Mouse (Mus musculus): ENCODE measurements around the gene Ngly1. TPM values are rescaled to one million over a fixed set of nuclear protein-coding genes. Genes with fewer than 3 reads are reported as not detected.

The Ngly1 gene
- polyA plus RNA-seq, 1 experiment from 2014 or later, result 45.3 TPM

DNA sequence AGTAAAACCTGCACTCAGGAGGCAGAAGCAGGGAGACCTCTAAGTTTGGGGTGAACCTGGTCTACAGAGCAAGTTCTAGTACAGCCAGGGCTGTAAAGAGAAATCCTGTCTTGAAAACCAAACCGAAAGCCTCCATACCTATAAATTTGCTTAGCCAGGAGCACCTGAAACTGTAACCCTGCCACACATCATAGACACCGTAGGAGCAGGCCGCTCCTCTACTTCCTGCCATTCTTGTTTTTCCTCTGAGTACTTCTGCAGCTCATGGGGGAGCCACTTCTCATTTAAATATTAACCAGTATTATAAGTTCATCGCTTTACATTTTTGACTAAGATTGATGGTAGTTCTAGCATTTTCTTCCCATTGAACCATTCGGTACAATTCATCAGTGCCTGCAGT, 17.9 kb downstream of the Ngly1 start:
- H3K4me2 ChIP-seq, result no peak overlapping the region
- H3K36me3 ChIP-seq, result peaks cover 16% of the 10 kb centered on the region
- no peak for ATAC-seq (ENCODE audit: insufficient number of reproducible peaks, low FRiP score, low TSS enrichment, low read depth)
- H3K9me3 ChIP-seq, result no peaks in the 10 kb centered on the region
- H3K27ac ChIP-seq, result no peak overlapping the region
- no peaks in the 10 kb centered on the region for H3K27me3 ChIP-seq
- WGBS, result 72% methylated on average over 5 of the region's 5 CpGs
- H3K4me1 ChIP-seq, result no peaks in the 10 kb centered on the region
- no peak overlapping the region for H3K9ac ChIP-seq
- no peak overlapping the region for H3K4me3 ChIP-seq

- 89% methylated on average over 2 of the region's 2 CpGs for WGBS
- no peaks in the 10 kb centered on the region for H3K4me1 ChIP-seq
- H3K4me3 ChIP-seq, result no peak overlapping the region
- no peaks in the 10 kb centered on the region for H3K9me3 ChIP-seq
- no peak overlapping the region for H3K9ac ChIP-seq
- no peak overlapping the region for H3K27ac ChIP-seq
- no peak overlapping the region for H3K4me2 ChIP-seq
- no peaks in the 10 kb centered on the region for H3K27me3 ChIP-seq
- ATAC-seq (ENCODE audit: insufficient number of reproducible peaks, low FRiP score, low TSS enrichment, low read depth), result no peak
- peaks cover 10% of the 10 kb centered on the region for H3K36me3 ChIP-seq
These were observed 20.7 kb downstream of the Ngly1 start for GRCm38 (mm10) chr14:16269776-16270175.

- no peak for ATAC-seq (ENCODE audit: insufficient number of reproducible peaks, low FRiP score, low TSS enrichment, low read depth)
- Histone ChIP-seq H3K9me3 (no peaks in the 10 kb centered on the region), H3K4me3 (no peak overlapping the region), H3K4me2 (no peak overlapping the region), H3K4me1 (no peaks in the 10 kb centered on the region), H3K27ac (no peak overlapping the region), H3K9ac (no peak overlapping the region), H3K36me3 (peaks cover 11% of the 10 kb centered on the region), H3K27me3 (no peaks in the 10 kb centered on the region)
- 82% methylated on average over 3 of the region's 3 CpGs for WGBS
These were observed 24.6 kb downstream of the Ngly1 start for GRCm38 (mm10) chr14:16273677-16274076.

GRCm38 (mm10) chr14:16279196-16279595, 30.1 kb downstream of the Ngly1 start:
- Histone ChIP-seq H3K4me2 (no peak overlapping the region), H3K4me3 (no peak overlapping the region), H3K36me3 (peaks cover 8% of the 10 kb centered on the region; the same call in 1 of the 2 replicates), H3K27me3 (no peaks in the 10 kb centered on the region), H3K9ac (no peak overlapping the region), H3K27ac (no peak overlapping the region), H3K4me1 (no peaks in the 10 kb centered on the region), H3K9me3 (no peaks in the 10 kb centered on the region)
- WGBS, result 70% methylated on average over 4 of the region's 4 CpGs
- no peak for ATAC-seq (ENCODE audit: insufficient number of reproducible peaks, low FRiP score, low TSS enrichment, low read depth)

GRCm38 (mm10) chr14:16283966-16284365, 34.9 kb downstream of the Ngly1 start:
- H3K9ac ChIP-seq, result no peak overlapping the region

DNA sequence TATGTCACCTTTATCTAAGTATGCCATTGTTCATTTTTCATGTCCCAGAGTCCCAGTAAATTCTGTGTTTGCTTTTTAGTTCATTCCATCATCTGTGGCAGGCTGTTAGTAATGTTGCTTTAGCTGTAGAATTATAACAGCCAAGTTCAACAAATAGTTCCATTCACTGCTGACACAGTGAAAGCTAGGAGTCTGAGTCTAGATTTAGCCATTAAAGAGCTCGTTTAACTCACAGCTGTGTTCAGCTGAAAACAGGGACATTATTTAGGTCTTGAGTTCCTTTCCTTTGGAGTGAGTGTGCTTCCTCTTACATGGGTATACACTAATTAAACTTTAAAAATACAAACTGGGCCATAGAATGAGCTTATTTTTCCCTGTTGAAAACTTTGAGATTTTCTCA, 43.3 kb downstream of the Ngly1 start:
- Histone ChIP-seq H3K4me2 (no peak overlapping the region), H3K4me1 (no peaks in the 10 kb centered on the region), H3K9me3 (no peaks in the 10 kb centered on the region), H3K9ac (no peak overlapping the region), H3K27me3 (no peaks in the 10 kb centered on the region), H3K36me3 (peaks cover 14% of the 10 kb centered on the region), H3K27ac (peak overlapping the region; percentile 73), H3K4me3 (no peak overlapping the region)
- WGBS, result 25% methylated on average over 1 of the region's 1 CpGs
- no peak; the same call in 1 of the 2 replicates for ATAC-seq (ENCODE audit: insufficient number of reproducible peaks, low FRiP score, low TSS enrichment, low read depth)

More at GRCm38 (mm10) chr14:16283966-16284365, 34.9 kb downstream of the Ngly1 start:
- Histone ChIP-seq H3K9me3 (no peaks in the 10 kb centered on the region), H3K27me3 (no peaks in the 10 kb centered on the region), H3K27ac (no peak overlapping the region), H3K4me2 (no peak overlapping the region), H3K4me1 (no peaks in the 10 kb centered on the region), H3K4me3 (no peak overlapping the region), H3K36me3 (peaks cover 3% of the 10 kb centered on the region)
- WGBS, result 29% methylated on average over 4 of the region's 4 CpGs
- ATAC-seq (ENCODE audit: insufficient number of reproducible peaks, low FRiP score, low TSS enrichment, low read depth), result no peak

DNA sequence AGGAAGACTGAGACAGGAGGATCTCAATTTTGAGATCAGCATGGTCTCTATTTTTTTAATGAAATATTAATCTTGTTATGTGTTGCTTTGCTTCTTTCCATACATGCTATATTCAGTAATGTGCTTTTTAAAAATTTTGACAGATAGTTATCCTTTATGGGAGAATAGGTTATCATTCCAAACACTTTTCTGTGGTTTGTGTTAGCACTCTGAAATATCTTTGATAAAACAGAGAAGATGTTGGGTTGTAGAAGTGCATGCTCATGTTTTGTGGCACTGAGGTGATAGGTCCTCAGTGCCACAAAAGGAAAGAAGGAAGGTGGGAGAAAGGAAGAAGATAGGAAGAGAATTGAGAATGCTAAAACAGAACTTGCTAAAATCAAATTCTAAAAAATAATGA, 43.9 kb downstream of the Ngly1 start:
- H3K4me1 ChIP-seq, result no peaks in the 10 kb centered on the region
- H3K27me3 ChIP-seq, result no peaks in the 10 kb centered on the region
- no peak overlapping the region for H3K9ac ChIP-seq
- peaks cover 14% of the 10 kb centered on the region for H3K36me3 ChIP-seq
- no peak overlapping the region for H3K27ac ChIP-seq
- H3K4me3 ChIP-seq, result no peak overlapping the region
- no peak for ATAC-seq (ENCODE audit: insufficient number of reproducible peaks, low FRiP score, low TSS enrichment, low read depth)
- H3K4me2 ChIP-seq, result no peak overlapping the region
- no peaks in the 10 kb centered on the region for H3K9me3 ChIP-seq

DNA sequence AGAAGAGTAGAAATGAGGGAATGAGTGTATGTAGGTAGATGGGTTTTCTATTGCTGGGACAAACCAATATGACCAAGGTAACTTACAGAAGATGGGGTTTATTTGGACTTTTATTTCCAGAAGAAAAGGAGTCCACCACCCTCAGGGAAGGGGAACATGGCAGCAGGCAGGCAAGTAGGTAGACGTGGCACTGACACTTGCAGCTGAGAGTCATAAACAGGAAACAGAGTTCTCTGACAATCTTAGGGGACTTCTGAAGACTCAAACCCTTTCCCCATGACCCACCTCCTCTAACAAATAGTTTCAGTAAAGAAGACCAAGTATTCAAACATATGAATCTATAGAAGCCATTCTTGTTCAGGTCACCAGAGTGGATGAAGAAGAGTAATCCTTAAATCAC, 44.8 kb downstream of the Ngly1 start:
- no peaks in the 10 kb centered on the region for H3K27me3 ChIP-seq
- no peak overlapping the region for H3K9ac ChIP-seq
- no peak for ATAC-seq (ENCODE audit: insufficient number of reproducible peaks, low FRiP score, low TSS enrichment, low read depth)
- H3K36me3 ChIP-seq, result peaks cover 14% of the 10 kb centered on the region
- H3K4me1 ChIP-seq, result no peaks in the 10 kb centered on the region
- 78% methylated on average over 1 of the region's 1 CpGs for WGBS
- H3K4me3 ChIP-seq, result no peak overlapping the region
- H3K4me2 ChIP-seq, result no peak overlapping the region
- no peak overlapping the region for H3K27ac ChIP-seq
- no peaks in the 10 kb centered on the region for H3K9me3 ChIP-seq

DNA sequence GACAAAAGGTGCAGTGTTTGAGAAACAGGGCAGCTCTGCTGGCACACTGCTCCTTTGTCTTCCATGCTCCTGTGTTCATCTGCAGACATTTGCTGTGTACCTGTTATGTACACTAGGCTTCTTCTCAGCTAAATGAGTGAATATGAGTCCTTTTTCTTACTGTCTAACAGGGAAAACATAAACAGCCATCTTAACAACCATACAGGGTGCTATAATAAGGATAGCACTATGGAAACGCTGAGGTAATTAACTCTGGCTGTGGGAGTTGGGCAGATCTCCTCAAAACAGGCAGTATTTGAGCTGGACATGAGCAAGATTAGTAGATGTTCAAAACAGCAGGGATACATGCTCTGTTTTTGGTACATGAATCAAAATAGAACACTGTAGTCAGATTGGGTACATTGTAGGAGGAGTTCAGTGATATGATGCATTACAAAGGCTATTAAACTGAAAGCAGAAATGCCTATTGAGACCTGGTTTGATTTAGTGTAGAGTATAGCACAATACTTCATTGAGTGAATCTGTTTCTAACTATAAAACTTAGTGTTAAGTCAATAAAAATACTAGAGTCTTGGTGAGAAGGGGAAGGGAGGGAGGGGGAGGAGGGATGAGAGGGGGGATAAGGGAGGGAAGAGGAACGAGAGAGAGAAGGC, 47.9 kb downstream of the Ngly1 start:
- no peak overlapping the region for H3K4me3 ChIP-seq
- H3K4me1 ChIP-seq, result no peaks in the 10 kb centered on the region
- H3K27ac ChIP-seq, result no peak overlapping the region
- H3K9me3 ChIP-seq, result no peaks in the 10 kb centered on the region
- H3K9ac ChIP-seq, result no peak overlapping the region
- no peaks in the 10 kb centered on the region for H3K27me3 ChIP-seq
- H3K4me2 ChIP-seq, result no peak overlapping the region
- peaks cover 15% of the 10 kb centered on the region for H3K36me3 ChIP-seq
- ATAC-seq (ENCODE audit: insufficient number of reproducible peaks, low FRiP score, low TSS enrichment, low read depth), result no peak
- WGBS, result 37% methylated on average over 2 of the region's 2 CpGs

GRCm38 (mm10) chr14:16301735-16302134, 52.7 kb downstream of the Ngly1 start:
- no peak overlapping the region for H3K9ac ChIP-seq
- 92% methylated on average over 5 of the region's 5 CpGs for WGBS
- ATAC-seq (ENCODE audit: insufficient number of reproducible peaks, low FRiP score, low TSS enrichment, low read depth), result no peak

DNA sequence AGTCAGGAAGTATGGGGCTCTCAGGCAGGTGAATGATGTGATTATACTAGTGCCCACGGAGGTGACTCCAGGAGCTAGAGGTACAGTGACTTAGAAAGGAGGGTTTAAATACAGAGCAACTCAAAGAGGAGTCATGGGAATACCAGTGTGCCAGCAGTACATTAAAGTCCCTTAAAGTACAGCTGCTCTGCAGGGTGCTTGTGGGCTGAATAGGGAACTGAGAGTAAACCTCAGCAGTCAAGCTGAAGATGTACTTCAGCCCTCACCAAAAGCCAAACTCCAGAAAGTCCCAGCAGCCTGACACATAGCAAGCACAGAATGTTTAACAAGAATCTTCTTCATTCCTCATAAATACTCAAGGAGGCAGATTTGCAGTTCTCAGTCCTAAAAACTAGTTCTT, 53.6 kb downstream of the Ngly1 start:
- no peak for ATAC-seq (ENCODE audit: insufficient number of reproducible peaks, low FRiP score, low TSS enrichment, low read depth)
- Histone ChIP-seq H3K4me2 (no peak overlapping the region), H3K4me1 (no peaks in the 10 kb centered on the region), H3K9me3 (no peaks in the 10 kb centered on the region), H3K9ac (no peak overlapping the region), H3K4me3 (no peak overlapping the region), H3K27me3 (no peaks in the 10 kb centered on the region), H3K36me3 (peaks cover 14% of the 10 kb centered on the region), H3K27ac (no peak overlapping the region)
- 27% methylated on average over 1 of the region's 1 CpGs for WGBS

More at GRCm38 (mm10) chr14:16301735-16302134, 52.7 kb downstream of the Ngly1 start:
- Histone ChIP-seq H3K4me1 (no peaks in the 10 kb centered on the region), H3K4me2 (no peak overlapping the region), H3K27me3 (no peaks in the 10 kb centered on the region), H3K4me3 (no peak overlapping the region), H3K27ac (no peak overlapping the region), H3K36me3 (peaks cover 14% of the 10 kb centered on the region), H3K9me3 (no peaks in the 10 kb centered on the region)

DNA sequence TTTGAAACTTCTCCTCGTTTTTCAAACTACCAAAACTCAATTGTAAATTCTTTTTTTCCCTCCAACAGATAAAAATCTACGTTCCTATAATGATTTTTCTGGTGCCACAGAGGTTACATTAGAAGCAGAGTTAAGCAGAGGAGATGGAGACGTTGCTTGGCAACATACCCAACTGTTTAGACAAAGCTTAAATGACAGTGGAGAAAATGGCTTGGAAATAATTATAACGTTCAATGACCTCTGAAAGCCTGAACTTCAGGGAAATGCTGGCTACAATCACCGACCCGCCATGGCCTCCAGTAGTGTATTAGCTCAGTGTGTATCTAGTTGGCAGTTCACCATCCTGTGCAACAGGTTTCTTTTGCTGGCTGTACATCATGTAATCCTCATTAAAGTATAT, 61.7 kb downstream of the Ngly1 start:
- no peak overlapping the region for H3K27ac ChIP-seq
- no peak overlapping the region for H3K4me3 ChIP-seq
- no peaks in the 10 kb centered on the region for H3K36me3 ChIP-seq
- H3K27me3 ChIP-seq, result no peaks in the 10 kb centered on the region
- H3K9ac ChIP-seq, result no peak overlapping the region
- no peaks in the 10 kb centered on the region for H3K9me3 ChIP-seq
- no peak for ATAC-seq (ENCODE audit: insufficient number of reproducible peaks, low FRiP score, low TSS enrichment, low read depth)
- no peak overlapping the region for H3K4me2 ChIP-seq
- H3K4me1 ChIP-seq, result 0 out of 2 replicates have a peak, but pooled peaks cover 3% of the 10 kb centered on the region
- WGBS, result 68% methylated on average over 6 of the region's 6 CpGs

DNA sequence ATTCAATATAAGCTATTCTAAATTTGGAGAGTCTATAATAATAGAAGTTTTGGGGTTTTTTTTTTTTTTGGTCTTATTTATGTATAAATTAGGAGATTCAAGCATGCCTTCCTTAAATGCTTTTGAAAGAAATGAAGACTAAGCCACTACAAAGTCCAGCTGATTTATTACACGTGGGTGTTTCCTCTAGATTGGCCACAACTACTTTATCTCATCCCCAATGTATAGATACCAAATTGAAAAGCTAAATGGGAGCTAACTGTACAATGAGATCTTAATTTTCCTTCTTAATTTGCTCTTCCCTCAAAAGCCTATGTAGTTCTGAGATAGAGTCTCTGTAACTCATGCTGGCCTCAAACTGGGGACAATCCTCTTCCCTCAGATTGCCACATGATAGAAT, 63.5 kb downstream of the Ngly1 start:
- Histone ChIP-seq H3K27me3 (no peaks in the 10 kb centered on the region), H3K4me2 (no peak overlapping the region), H3K4me1 (0 out of 2 replicates have a peak, but pooled peaks cover 3% of the 10 kb centered on the region), H3K9ac (no peak overlapping the region), H3K27ac (no peak overlapping the region), H3K9me3 (no peaks in the 10 kb centered on the region), H3K4me3 (no peak overlapping the region), H3K36me3 (no peaks in the 10 kb centered on the region)
- ATAC-seq (ENCODE audit: insufficient number of reproducible peaks, low FRiP score, low TSS enrichment, low read depth), result no peak
- WGBS, result 81% methylated on average over 1 of the region's 1 CpGs
